Mouse (Mus musculus): ENCODE results near the gene Adora2b.
A peak's percentile ranks its signal among the peaks of the same experiment; 100 is the strongest.

The Adora2b gene

DNA sequence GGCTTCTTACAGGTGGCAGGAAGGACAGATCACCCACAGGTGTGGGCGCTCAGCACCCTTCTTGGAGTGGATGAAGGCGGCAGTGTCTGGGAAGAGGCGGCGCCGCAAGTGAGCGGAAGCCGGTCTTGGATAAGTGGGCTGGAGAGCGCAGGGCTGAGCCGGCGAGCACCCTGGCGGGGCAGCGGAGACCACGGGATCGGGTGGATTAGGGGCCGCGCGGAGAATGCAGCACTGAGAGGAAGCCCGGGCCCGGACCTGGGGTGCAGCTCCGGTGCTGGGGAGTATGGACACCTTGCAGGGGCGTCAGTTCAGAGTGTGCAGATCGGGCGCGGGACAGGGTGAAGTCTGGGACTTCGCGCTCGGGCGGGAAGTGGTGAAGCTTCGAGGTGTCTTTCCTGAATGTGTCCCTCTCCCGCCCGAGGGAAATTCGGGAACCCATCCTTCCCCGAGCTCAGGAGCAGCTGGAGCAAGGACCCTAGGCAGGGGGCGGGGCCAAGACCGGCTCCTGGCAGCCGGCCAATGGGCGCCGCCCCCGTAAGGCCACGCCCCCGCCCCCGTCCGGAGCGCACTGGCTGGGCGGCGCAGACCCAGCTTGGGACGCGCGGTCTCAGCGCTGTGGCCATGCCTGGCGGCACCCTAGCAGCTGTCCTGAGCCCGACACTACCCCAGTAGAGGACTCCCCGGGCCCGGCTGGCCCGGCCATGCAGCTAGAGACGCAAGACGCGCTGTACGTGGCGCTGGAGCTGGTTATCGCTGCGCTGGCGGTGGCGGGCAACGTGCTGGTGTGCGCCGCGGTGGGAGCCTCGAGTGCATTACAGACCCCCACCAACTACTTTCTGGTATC, at the start of gene Adora2b:
Gene Adora2b, plus strand, starts transcription at position 584 of the 844 bp plus-strand sequence.
- peak; percentile 45 to 64 for DNase-seq

DNA sequence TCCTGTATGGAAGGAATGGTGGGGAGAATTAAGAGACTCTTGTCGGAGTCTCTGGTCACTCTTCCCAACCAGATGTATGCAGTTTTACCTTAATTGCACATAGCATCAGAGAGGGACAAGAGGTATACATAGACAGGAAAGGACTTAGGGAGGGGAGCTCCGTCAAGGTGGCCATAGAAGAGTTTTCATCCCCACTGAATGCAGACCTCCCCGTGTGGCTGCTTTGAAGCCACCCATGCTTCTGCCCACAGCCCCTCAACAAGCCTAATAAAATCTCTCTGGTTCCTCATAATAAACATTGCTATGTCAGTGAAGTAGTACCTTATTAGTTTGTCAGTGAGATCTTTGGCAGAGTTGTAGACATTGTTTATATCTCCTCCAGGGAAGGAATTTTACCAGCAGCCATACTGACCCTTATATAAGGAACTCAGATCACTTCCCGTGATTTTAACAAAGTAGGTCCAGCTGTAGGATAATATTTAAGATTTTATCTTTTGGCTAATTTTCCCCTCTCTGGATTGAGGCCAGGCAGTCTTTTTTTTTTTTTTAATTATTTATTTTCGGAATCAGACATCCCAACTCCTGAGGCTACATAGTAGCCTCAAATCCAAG, 47.8 kb upstream of the Adora2b start:
- no peak for DNase-seq

DNA sequence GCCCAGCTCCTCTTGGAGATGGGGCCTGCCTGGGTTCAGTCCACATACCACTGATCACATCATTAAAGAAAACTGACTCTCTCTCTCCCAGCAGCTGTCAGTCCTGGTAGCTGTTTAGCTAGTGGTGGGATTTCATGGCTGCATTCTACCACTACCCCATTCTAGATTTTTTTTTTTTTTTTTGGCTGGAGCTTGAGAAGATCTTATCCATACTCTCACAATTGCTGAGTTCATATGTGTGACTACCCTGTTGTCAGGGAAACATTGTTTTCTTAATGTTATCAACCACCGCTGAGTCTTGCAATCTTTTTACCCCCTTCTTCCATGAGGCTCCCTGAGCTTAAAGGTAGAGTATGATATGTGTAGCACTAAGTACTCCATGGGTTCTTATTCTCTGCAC, 46.1 kb upstream of the Adora2b start:
- DNase-seq = no peak

DNA sequence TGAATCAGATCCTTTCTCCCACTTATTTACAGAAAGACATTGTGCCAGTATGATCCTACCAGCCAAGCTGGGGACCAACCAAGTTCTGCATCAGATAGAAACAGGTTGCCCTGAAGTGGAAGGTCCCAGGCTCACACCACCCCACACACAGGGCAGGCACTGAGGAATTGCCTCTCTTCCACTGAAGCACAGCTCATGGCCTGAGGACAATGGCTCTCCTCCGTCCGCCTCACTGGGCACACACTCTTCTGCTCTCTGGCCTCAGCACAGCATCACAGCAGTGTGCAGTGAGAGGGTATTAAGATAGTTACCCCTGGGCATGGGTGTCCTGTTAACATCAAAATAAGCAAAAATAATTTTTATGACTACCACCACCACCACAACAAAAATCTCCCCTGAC, 39.7 kb upstream of the Adora2b start:
- no peak for DNase-seq

DNA sequence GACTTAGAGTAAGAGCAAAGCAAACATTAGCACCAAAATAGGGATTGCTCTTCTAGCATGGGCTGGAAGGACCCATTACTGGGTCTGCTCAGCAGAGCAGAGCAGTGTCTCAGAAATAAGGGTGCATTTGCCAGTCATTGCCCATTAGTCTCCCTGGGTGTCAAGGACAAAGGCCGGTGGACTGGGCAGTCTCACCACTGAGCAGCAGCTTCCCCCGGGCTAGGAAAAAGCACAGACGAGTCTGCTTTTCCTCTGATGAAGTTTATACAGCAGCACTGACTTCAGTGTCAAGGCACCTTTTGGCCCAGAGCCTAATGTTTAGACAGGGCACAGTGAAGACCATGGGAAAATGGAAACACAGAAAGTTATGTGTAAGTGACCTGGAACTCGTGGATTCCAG, 38.9 kb upstream of the Adora2b start:
- DNase-seq = peak; percentile 25

DNA sequence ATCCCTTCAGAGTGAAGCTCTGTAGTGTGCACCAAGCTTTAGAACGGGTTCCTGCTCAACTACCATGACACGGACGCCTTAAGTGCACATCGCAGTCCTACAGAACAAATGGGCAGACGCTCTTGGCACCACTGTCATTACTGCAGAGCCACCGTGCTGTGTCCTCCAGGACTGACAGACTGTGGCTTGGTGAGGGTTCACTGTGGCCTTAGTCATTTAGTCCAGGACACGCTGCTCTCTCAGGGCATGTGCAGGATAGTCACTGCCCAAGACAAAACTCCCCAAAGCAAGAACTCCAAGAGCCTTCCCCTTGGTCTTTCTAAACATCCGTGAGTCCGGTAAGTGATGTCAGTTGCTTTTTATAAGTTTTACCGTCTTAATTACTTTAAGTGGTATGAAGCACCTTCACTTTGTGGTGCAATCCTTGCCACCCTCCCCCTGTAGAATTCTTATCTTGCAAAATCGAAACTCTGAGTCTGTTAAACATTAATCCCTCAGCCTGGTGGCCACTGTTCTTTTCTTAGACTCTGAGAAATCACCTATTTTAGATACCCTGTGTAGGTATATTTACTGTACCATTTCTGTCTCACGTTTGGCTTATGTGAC, 35.3 kb upstream of the Adora2b start:
- peak in 1 of 2 experiments; percentile 35 for DNase-seq

DNA sequence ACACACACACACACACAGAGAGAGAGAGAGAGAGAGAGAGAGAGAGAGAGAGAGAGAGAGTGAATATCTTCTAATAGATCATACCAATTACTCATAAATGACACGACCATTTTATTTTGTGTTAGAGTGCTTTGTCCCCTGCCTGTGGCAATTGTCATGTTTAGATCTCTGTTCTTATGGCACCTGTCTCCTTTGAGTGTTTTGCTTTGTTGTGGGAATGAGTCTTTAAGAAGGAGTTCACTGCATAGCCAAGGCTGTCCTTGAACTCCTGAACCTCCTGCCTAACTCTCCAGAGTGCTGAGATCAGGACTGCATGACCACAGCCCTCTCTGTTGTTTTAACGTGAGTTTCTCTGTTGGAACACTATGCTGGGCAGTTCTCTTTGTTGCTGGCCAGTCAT, 33.7 kb upstream of the Adora2b start:
- DNase-seq = no peak

DNA sequence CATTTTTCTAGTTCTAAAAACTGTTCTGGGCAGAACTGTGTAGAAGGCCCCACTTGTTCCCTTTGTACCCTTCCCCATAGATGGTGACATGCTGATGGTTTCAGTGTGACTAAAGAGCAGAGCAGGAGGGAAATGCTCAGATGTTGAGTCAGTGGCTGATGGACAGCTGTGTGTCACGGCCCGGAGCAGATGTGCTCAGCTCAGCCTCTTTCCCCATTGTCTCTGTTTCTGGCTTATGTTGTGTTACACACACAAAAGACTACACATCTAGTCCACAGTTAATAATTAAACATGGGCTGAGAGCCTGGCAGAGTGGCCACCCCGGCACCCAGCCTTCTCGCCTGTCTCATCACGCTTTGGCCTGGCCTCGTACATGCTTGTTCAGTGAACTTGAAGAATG, 31.0 kb upstream of the Adora2b start:
- peak in 1 of 2 experiments; percentile 17 for DNase-seq

DNA sequence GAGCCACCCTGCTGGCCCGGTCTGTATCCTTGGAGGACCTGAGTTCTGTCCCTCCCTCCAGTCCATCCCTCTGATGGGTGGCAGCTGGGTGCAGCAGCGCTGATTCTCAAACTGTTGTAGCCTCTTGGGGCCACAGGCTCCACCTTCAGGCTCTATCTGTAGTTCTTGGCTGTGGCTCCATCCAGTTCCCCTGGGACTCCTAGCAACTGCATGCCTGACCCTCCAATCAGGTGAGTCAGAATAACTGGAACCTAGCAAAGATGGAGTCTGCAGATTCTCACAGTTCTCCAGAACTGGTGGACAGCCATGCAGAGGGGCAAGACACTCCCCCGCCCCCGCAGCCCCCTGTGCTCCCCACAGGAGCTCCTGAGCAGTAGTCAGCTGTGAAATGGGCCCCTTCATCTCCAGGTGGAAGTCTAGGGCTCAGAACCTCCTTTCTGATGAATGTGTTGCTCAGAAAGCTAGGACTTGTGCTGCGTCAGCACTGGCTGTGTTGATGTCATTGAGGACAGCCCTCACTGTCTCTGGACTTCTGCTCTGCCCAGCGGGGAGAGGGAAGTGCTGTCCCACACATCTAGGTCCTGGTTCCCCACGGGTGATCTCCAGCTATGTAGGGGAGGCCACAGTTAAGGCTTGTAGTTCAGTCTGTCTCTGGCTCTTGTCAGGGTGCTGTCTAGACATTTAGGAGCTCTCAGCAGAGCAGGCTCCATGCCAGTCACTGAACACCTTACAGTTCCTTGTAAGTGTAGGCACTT, 27.9 kb upstream of the Adora2b start:
- DNase-seq = peak; percentile 55 to 58

DNA sequence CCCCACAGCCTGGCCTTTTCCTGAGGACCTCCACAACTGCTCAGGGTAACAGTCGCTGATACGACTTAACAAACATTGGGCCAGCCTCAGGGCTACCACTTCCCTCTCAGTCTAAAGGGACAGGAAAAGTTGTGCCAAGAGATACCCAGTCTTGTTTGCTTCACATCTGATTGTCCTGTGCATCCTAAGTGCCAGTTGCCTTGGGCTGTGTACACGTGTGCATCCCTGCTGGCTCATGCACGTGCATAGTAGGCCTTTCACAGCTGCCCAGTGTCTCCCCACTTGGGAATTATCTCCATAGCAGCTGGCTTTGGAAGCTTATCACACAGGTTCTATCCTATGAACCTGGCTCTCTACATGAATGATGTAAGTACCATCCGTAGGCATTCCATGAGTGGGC, 25.4 kb upstream of the Adora2b start:
- no peak for DNase-seq

DNA sequence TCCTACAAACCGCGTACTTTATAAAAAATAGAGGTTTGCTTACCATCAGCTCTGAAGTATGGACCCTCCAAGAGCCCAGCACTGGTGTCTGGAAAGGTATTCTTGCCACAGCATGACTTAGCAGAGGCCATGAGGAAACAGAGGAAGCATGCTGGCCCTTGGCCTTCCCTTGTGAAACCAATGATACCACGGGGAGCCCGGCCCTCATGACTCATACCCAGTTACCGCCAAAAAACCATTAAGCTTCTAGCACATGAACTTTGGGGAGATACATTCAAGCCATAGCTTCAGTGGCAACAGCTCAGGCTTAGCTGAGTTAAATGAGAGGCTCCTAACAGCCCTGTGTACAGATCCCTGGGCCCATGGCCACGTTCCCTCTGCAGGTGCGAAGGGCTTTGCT, 24.8 kb upstream of the Adora2b start:
- no peak for DNase-seq

DNA sequence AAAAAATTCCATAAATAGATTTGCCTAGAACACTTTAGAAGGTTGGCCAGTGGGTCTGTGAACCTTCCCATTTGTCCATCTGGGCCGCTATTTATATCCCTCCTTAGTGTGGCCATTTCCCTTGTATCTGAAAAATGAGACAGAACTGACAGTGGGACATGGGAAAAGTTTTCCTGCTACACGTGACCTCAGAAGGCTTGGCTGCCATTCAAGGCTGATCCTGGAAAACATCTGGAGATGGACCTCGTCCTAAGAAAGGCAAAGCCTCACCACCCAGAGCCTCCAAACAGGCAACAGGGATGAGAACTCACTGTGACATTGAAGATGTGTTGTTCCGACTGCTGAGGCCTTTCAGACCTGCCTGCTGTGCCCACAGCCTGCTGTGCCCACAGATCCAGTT, 24.0 kb upstream of the Adora2b start:
- DNase-seq = no peak

DNA sequence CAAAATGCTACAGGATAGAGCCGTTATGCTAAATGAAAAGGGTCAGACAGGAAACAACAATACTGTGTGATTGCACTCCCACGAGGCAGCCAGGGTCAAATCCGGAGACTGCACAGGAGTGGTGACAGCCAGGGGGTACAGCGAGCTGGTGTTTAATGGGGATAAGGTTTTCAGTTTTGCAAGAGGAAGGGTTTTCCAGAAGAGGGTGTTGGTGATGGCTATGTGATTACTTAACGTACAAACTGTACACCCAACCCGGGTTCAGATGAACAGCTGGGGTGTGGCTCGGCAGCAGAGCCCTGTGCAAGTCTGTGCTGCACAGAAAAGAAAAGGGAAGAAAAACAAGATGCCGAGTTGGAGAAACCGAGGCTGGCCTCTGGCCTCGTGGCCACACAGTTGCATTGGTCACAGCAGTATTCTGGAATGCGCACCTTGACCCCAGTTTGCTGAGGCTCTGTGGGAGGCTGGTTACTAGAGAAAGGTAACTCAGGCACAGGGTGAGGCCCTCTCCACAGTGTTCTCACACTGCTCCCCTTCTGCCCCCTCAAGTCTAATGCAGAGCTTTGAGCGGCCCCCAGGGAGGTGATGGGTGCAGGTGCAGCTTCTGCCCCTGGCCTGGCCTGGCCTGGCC, 8.0 kb upstream of the Adora2b start:
- DNase-seq = peak; percentile 60 to 62

DNA sequence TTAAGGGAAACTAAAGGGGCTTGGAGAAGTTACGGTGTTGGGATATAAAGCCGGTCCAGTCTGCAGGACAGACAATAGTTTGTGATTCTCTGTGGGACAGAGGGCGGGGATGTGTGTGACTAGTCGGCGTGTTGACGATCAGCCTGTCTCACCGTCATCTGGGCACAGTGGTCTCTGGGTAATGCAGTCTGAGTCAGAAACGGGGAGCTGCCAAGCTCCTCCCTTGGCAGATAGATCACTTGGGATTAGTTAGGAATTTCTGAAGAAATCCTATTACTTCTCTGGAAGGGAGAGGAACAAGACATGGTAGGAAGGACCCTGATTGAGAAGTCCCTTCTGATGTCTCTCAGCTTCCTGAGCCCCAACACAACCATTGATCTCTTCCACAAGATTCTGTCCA, 4.9 kb upstream of the Adora2b start:
- DNase-seq = no peak

DNA sequence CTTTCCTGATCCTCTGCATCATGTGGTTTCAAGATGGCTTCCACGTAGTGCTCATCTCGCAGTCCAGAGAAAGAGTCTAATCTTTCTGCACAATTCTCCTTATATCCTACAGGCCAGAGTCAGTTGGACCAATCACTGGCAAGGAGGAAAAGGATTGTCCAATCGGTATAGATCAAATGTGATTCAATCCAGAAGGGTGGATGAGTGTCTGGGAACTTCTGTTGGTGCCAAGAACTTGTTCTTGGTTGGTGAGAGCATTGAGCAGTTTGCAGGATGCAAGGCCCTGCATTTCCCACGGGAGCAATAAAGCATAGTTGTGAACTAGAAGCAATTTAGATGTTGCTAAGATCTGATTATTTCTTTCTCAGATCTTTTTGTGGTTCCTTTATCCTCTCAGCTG, 4.3 kb upstream of the Adora2b start:
- DNase-seq = no peak

DNA sequence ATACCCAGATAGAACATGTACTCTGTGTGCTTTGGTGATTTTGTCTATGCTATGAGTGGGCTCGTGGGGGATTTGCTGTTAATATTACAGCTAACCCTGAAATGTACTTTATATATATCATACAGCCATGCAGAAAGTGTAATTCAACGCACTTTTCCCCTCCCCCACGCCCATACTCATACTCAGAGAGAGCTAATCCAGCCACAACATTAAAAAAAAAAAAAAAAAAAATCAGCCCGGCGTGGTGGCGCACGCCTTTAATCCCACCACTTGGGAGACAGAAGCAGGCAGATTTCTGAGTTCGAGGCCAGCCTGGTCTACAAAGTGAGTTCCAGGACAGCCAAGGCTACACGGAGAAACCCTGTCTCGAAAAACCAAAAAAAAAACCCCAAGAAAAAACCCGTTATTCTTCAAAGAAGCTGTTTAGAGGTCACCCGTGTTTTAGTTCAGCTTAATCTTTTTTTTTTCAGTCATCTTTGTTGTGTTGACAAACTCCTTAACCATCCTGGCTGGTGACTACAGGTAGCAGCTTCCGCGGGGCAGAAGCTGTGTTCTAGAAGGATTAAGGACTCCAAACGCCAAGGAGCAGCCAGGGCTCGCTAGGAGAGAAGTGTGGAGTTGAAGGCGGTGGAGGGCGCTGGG, 904 bp upstream of the Adora2b start:
- DNase-seq = no peak

DNA sequence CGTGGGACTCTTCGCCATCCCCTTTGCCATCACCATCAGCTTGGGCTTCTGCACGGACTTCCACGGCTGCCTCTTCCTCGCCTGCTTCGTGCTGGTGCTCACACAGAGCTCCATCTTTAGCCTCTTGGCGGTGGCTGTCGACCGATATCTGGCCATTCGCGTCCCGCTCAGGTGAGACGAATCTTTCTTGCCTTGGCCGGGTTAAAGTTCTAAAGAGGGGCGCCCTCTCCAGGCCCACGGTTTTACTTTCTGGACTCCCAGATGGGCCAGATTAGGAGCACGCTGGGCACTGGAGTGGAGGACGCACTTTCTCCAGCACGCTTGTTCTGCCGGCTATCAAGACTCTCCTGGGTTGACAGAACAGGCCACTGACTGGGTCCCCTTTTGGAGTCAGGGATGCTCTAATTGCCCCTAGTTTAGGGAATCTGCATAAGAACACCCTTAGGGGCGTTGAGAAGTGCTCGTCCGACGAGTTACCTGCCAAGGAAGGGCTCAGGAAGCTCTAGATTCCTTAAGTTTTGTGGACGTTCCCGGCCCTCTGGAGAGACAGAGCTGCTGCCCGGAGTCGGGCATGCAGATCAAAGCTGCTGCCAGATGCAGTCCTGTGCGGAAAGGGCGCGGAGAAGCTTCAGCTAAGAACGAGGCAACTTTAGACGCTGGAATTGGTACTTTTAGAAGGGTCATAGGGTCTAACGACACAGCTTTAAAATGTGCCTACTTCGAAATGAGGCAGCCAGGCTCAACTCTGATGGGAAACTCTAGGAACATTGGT, 668 bp downstream of the Adora2b start:
- peak; percentile 60 to 75 for DNase-seq

DNA sequence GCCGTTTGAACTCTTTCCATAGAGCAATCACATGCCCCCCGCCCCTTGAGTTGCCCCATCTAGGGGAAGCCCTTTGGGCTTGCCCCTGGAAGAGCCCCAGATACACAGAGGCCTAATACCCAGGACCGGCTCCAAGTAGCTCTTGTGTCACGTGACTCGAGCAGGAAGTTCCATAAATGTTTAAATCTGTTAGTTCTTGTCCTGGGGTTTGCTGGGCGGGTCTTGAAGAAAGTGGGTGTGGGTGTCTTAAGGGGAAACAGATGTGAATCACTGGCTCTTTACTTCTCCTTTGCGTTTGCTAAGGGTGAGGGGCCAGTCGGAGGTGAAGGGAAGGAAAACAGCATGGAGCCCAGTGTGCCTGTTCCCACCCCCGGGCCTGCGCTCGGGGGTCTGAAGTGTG, 2.3 kb downstream of the Adora2b start:
- no peak for DNase-seq

DNA sequence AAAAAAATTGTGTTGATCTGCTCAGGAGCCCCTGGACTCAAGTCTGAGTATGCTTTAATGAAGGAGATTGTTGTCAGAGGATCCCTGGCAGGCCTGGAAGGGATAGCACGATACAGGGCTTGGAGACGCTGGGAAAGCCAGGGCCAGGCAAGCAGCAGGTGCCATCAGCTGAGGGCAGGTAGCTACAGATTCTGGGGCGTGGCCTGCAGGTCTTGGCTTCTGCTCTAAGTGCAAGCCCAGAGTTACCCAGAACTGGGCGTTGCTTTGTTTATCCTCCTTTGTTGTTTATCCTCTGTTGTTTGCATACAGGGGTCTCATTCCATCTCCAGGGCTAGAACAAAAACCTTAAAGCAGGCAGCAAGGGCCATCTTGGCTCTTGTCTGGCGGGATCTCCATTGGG, 4.6 kb downstream of the Adora2b start:
- DNase-seq = no peak

DNA sequence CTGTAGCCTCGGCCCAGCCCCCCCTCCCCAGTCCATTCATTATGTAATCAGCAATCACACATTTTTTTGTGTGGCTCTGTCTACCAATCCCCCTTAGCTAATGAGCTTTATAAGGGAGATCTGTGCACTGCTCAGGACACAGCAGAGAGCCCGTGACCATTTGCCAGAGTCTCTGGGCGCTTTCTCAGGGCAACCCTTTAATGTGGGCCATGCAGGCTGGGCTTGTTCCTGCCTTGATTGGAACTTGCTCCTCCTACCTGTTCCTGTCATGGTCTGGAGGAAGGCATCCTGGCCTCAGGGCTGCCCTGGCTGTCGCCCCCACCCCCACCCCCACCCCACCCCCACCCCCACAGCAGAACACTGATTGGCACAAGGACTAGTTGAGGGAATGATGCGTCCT, 10.4 kb downstream of the Adora2b start:
- DNase-seq = no peak

DNA sequence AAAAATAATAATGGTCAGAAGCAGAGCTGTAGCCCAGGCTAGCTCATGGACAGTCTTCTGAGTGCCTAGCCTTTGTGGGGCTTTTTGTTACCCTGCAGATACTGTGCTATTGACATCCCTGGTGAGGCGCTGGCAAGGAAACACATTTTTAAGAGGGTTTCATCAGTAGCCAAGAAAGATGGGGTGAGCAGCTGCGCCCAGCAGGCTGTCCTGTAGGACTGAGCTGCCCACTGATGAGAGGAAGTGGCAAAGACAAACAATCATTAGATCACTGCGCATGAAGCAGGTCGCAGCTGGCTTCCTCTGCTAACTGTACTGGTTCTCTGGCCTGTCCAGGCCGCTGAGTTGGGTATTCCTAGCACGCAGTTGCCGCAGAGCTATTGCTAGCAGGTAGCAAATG, 14.8 kb downstream of the Adora2b start:
- no peak for DNase-seq

DNA sequence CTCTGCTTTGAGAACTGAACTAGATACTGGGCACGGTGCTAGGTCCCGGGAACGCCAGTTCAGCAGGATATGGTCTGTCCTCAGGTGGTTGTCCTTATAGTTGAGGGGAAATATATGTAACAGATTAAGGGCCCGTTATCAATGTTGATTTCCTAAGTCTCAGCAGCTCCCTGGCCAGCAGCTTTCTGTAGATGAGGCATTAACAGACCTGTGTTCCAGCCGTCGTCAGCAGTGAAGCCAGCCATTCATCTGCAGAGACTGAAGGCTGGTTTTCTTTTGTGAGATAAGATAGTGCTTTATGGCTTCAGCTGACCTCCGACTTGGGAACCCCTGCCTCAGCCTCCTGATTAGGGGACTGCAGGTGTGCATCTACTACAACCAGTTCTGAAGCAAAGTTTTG, 15.2 kb downstream of the Adora2b start:
- no peak for DNase-seq

Measured in kidney, adult 8-10 months (tissue).